Mouse (Mus musculus) spleen, postnatal 14 days (tissue): Measurements from ENCODE around the gene Yy1.

Experiments used
- DNase-seq, 2 experiments: peaks; one replicate each; pipeline ENCODE4 v3.0.0; 2021 to 2022; ENCODE audit warnings: low spot score in 2 of 2

Yy1 gene

GRCm38 (mm10) chr12:108792546-108793452 lies at the start of gene Yy1:
Gene Yy1 (plus strand): TSS chr12:108792973.
- peak; percentile 97 to 98 for DNase-seq

GRCm38 (mm10) chr12:108745990-108746389 lies 46.8 kb upstream of the Yy1 start:
- no peak for DNase-seq

GRCm38 (mm10) chr12:108749019-108749418 lies 43.8 kb upstream of the Yy1 start:
- DNase-seq, result no peak

GRCm38 (mm10) chr12:108749454-108749853 lies 43.3 kb upstream of the Yy1 start:
- DNase-seq, result no peak

GRCm38 (mm10) chr12:108750226-108750625 lies 42.5 kb upstream of the Yy1 start:
- no peak for DNase-seq

GRCm38 (mm10) chr12:108751790-108752189 lies 41.0 kb upstream of the Yy1 start:
- no peak for DNase-seq

GRCm38 (mm10) chr12:108755141-108755540 lies 37.6 kb upstream of the Yy1 start:
- no peak for DNase-seq

- no peak for DNase-seq
Measured at GRCm38 (mm10) chr12:108756611-108757010, 36.2 kb upstream of the Yy1 start.

GRCm38 (mm10) chr12:108757717-108758257 lies 35.0 kb upstream of the Yy1 start:
- DNase-seq, result peak; percentile 96 to 99

GRCm38 (mm10) chr12:108758273-108758672 lies 34.5 kb upstream of the Yy1 start:
- DNase-seq, result no peak

GRCm38 (mm10) chr12:108758682-108759081 lies 34.1 kb upstream of the Yy1 start:
- DNase-seq, result no peak

GRCm38 (mm10) chr12:108759266-108759665 lies 33.5 kb upstream of the Yy1 start:
- no peak for DNase-seq

- no peak for DNase-seq
Measured at GRCm38 (mm10) chr12:108760016-108760415, 32.8 kb upstream of the Yy1 start.

GRCm38 (mm10) chr12:108760500-108761020 lies 32.2 kb upstream of the Yy1 start:
- DNase-seq, result peak in 1 of 2 experiments; percentile 36

- peak in 1 of 2 experiments; percentile 21 for DNase-seq
Measured at GRCm38 (mm10) chr12:108761209-108761608, 31.6 kb upstream of the Yy1 start.

GRCm38 (mm10) chr12:108761665-108762064 lies 31.1 kb upstream of the Yy1 start:
- no peak for DNase-seq

GRCm38 (mm10) chr12:108763057-108763796 lies 29.5 kb upstream of the Yy1 start:
- DNase-seq, result peak; percentile 48 to 57

- DNase-seq, result peak in 1 of 2 experiments; percentile 18
Measured at GRCm38 (mm10) chr12:108764917-108765678, 27.7 kb upstream of the Yy1 start.

- peak; percentile 51 to 68 for DNase-seq
Measured at GRCm38 (mm10) chr12:108765751-108766221, 27.0 kb upstream of the Yy1 start.

GRCm38 (mm10) chr12:108766316-108766715 lies 26.5 kb upstream of the Yy1 start:
- peak in 1 of 2 experiments; percentile 5 for DNase-seq

- no peak for DNase-seq
Measured at GRCm38 (mm10) chr12:108766866-108767265, 25.9 kb upstream of the Yy1 start.
